Mouse (Mus musculus) liver, embryonic 14.5 days (tissue): ENCODE results near the gene Cd160.

Experiments used
- CTCF ChIP-seq: IDR thresholded peaks from 2 replicates; pipeline ENCODE4 v1.5.1; 2016; ENCODE audit warnings: antibody characterized with exemption, low read depth, control low read depth
- EP300 ChIP-seq: IDR thresholded peaks from 2 replicates; pipeline ENCODE4 v1.6.1; 2016; ENCODE audit warnings: antibody characterized with exemption, low read depth

GRCm38 (mm10) chr3:96821581-96821980 lies 7.6 kb downstream of the Cd160 start:
- no peak for TF ChIP-seq CTCF
- no peak for TF ChIP-seq EP300
